ENCODE assay signal across 10 mouse cellular contexts in genomic region chr8:120143911-120144651, GRCm38 (mm10). TPM values are rescaled to one million over a fixed set of nuclear protein-coding genes. Genes with fewer than 3 reads are reported as not detected.
A peak's percentile ranks its signal among the peaks of the same experiment; 100 is the strongest.
DNase-seq lines count a peak whose midpoint lies in the region; ATAC-seq and TF ChIP-seq lines count a peak whose summit lies in the region.
"Had no signal": no experiment of that assay in that cellular context is flagged by ENCODE, and none has a peak within 500 bp of the region (broad histone marks: within the 10 kb centered on the region; RNA-seq: fewer than 3 reads in every experiment).

No protein-coding gene starts in this region.

- ATAC-seq in lung, embryonic 16.5 days (ENCODE audit: low read depth), result no peak
- ATAC-seq in activated CD4-positive, CD25-positive, alpha-beta regulatory T cell, adult 4 months, result no peak
- no peak for ATAC-seq in erythroid progenitor cell, adult 5-6 weeks (replicated peaks; ENCODE audit: low FRiP score, poor library complexity, severe bottlenecking)
- ATAC-seq: Patski had no signal

- TF ChIP-seq POLR2A in cortical plate, adult 2 months (IDR thresholded peaks at IDR 0.05; ENCODE audit: extremely low read depth, insufficient read depth, low read length), result no peak

- H3K27me3 ChIP-seq in lung, embryonic 16.5 days (ENCODE audit: control insufficient read depth, insufficient read depth, low read depth, low read length), result peaks cover 6% of the 10 kb centered on the region; the same call in 1 of the 2 replicates
- H3K27me3 ChIP-seq: Patski had no signal

- no peaks in the 10 kb centered on the region for H3K36me3 ChIP-seq in lung, embryonic 16.5 days (ENCODE audit: control insufficient read depth, insufficient read depth, low read length)

- H3K9me3 ChIP-seq in lung, embryonic 16.5 days (ENCODE audit: control insufficient read depth, low read length), result no peaks in the 10 kb centered on the region

- no peak overlapping the region for H3K9ac ChIP-seq in lung, embryonic 16.5 days (ENCODE audit: low read length)

- TF ChIP-seq CTCF in cortical plate, adult 2 months (IDR thresholded peaks at IDR 0.05; ENCODE audit: extremely low read depth, insufficient read depth, low read length), result no peak

- peak overlapping the region; percentile 77; the same call in 1 of the 2 replicates for H3K27ac ChIP-seq in lung, embryonic 16.5 days (ENCODE audit: low read length)
- H3K27ac ChIP-seq in cortical plate, adult 2 months (ENCODE audit: insufficient read depth, low read length), result peak overlapping the region; percentile 36

- WGBS in lung, embryonic 16.5 days, result 54% methylated on average over 15 of the region's 15 CpGs

- H3K4me1 ChIP-seq in lung, embryonic 16.5 days (replicated peaks; ENCODE audit: control insufficient read depth, insufficient read depth, low read length), result peaks cover 12% of the 10 kb centered on the region; the same call in 1 of the 2 replicates
- peaks cover 12% of the 10 kb centered on the region for H3K4me1 ChIP-seq in cortical plate, adult 2 months (ENCODE audit: control insufficient read depth, insufficient read depth, low read length)

- H3K4me3 ChIP-seq in lung, embryonic 16.5 days (ENCODE audit: low read length), result no peak overlapping the region
- no peak overlapping the region for H3K4me3 ChIP-seq in cortical plate, adult 2 months (ENCODE audit: insufficient read depth, low read length)

- no peak for DNase-seq in lung, postnatal 4 days
- DNase-seq in left cerebral cortex, adult 18-20 months (ENCODE audit: low spot score in 2 of 2), result peak; percentile 54 to 61
- peak; percentile 55 for DNase-seq in right cerebral cortex, postnatal 14 days
- DNase-seq in kidney, adult 9 months, result no peak

- H3K4me2 ChIP-seq in lung, embryonic 16.5 days (ENCODE audit: low read depth, low read length), result no peak overlapping the region

RNA-seq across cellular contexts. Expression of gene 6430548M08Rik, which starts 30.1 kb away (rescaled TPM):
- polyA plus RNA-seq in lung, embryonic 16.5 days (2015; fragmentation: Nextera tagmentation; extraction: Ambion mirVana), result 8.5 and 10.4 TPM in 2 replicates
- 144 and 149 TPM in 2 replicates for polyA plus RNA-seq in cortical plate, adult 2 months (2012; rRNA removed)
- 100 to 1,000 TPM; 247 to 294 TPM for total RNA-seq in left cerebral cortex, adult 18-20 months (2021)
- polyA plus RNA-seq in activated CD4-positive, CD25-positive, alpha-beta regulatory T cell, adult 4 months (2017; shearing (Covaris generic)), result not detected
- 4.7 and 5.0 TPM in 2 replicates for total RNA-seq in erythroid progenitor cell, adult 5-6 weeks (2015; ENCODE audit: low replicate concordance)
- total RNA-seq in erythroid progenitor cell, adult 5-6 weeks (2017; ENCODE audit: low replicate concordance), result 1.9 and 7.3 TPM in 2 replicates

RNA-seq across cellular contexts. Expression of gene Fam92b, which starts 33.2 kb away (rescaled TPM):
- polyA plus RNA-seq in lung, embryonic 16.5 days (2015; fragmentation: Nextera tagmentation; extraction: Ambion mirVana), result 2.7 and 4.0 TPM in 2 replicates
- 0.57 and 0.69 TPM in 2 replicates for polyA plus RNA-seq in cortical plate, adult 2 months (2012; rRNA removed)
- total RNA-seq in left cerebral cortex, adult 18-20 months (2021), result under 1 TPM in 1 of 2 experiments, not detected in 1; 0.63 TPM
- polyA plus RNA-seq in activated CD4-positive, CD25-positive, alpha-beta regulatory T cell, adult 4 months (2017; shearing (Covaris generic)), result not detected
- not detected in 2 replicates for total RNA-seq in erythroid progenitor cell, adult 5-6 weeks (2015; ENCODE audit: low replicate concordance)
- total RNA-seq in erythroid progenitor cell, adult 5-6 weeks (2017; ENCODE audit: low replicate concordance), result not detected in 2 replicates
- polyA plus RNA-seq: limb, embryonic 14.5 days had no signal

RNA-seq across cellular contexts. Expression of gene Zdhhc7, which starts 42.8 kb away (rescaled TPM):
- 35.3 and 35.6 TPM in 2 replicates for polyA plus RNA-seq in lung, embryonic 16.5 days (2015; fragmentation: Nextera tagmentation; extraction: Ambion mirVana)
- 35.5 and 36.6 TPM in 2 replicates for polyA plus RNA-seq in cortical plate, adult 2 months (2012; rRNA removed)
- 10 to 100 TPM; 37.3 to 37.9 TPM for total RNA-seq in left cerebral cortex, adult 18-20 months (2021)
- 1 to 10 TPM; 4.9 to 5.5 TPM for polyA plus RNA-seq in activated CD4-positive, CD25-positive, alpha-beta regulatory T cell, adult 4 months (2017; shearing (Covaris generic))
- total RNA-seq in erythroid progenitor cell, adult 5-6 weeks (2015; ENCODE audit: low replicate concordance), result 6.8 and 8.0 TPM in 2 replicates
- total RNA-seq in erythroid progenitor cell, adult 5-6 weeks (2017; ENCODE audit: low replicate concordance), result 9.2 and 9.6 TPM in 2 replicates

Comparison
In these comparisons a context has a peak if more than half of its experiments do, and no peak if none do; other contexts are left out.
1. DNase-seq: peak in left cerebral cortex, adult 18-20 months (2 of 2) and right cerebral cortex, postnatal 14 days (single experiment); none in lung, postnatal 4 days (0 of 2) and kidney, adult 9 months (single experiment).
2. RNA of gene 6430548M08Rik, which starts 30.1 kb away (polyA plus RNA-seq): 144 to 149 TPM in cortical plate, adult 2 months; 8.5 to 10.4 TPM in lung, embryonic 16.5 days and not detected in activated CD4-positive, CD25-positive, alpha-beta regulatory T cell, adult 4 months; every median in the first group is over 10 times any median in the second.